Mouse (Mus musculus): ENCODE measurements around the gene Rps3.

The Rps3 gene

DNA sequence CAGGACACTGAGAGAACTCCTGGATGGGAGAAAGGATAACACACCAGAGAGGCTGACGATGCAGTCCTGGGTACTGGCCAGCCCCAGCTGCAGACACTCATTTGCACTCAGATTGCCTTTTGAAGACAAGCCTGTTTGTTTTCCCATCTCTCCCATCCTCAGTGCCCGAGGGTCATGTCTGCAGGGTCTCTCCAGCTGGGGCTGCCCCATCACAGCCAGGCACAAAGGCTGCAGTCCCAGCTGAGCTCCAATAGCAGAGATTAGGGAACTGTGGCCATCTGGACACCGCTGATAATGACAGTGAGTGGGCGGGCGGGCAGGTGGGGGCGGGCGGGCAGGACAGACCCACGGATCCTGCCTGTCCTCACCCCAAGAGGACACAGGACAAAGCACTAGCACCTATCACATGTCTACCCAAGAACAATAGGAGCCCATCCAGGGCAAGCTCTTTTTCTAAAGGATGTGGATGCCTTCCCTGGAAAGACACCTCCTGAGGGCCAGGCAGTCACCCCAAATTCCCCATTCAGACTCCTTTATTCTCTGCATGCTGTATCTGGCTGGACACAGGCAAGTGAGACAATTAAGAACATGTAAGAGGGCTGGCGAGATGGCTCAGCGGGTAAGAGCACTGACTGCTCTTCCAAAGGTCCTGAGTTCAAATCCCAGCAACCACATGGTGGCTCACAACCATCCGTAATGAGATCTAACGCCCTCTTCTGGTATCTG is 8.5 kb downstream of the Rps3 start:
- DNase-seq = peak; percentile 93

DNA sequence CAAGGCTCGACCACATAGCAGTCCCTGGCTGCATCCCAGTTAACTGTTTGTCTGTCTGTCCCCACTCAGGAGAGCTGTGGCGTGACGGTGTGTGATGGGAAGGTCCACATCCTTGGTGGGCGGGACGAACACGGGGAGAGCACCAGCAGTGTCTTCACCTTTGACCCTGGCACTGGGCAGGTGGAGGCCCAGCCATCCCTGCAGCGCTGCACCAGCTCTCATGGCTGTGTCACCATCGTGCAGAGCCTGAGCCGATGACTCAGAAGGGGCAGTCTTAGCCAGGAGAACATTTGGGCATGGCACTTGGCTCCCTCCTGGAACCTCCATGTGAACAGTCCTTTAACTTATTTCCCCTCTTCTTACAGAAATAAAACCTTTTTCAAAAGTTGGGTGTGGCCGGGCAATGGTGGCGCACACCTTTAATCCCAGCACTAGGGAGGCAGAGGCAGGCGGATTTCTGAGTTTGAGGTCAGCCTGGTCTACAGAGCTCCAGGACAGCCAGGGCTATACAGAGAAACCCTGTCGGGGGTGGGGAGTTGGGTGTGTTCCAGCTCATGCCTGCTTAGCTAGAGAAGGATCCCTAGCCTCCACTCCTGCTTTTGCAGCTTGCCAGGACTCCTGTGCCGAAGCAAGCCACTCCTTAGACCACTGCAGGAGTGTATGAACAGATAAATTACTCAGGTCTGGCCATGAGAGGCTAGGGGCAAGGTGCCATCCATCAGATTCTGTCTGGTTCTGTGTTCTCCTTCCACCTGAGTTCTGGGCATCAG is 9.7 kb downstream of the Rps3 start:
- peak; percentile 85 for DNase-seq

DNA sequence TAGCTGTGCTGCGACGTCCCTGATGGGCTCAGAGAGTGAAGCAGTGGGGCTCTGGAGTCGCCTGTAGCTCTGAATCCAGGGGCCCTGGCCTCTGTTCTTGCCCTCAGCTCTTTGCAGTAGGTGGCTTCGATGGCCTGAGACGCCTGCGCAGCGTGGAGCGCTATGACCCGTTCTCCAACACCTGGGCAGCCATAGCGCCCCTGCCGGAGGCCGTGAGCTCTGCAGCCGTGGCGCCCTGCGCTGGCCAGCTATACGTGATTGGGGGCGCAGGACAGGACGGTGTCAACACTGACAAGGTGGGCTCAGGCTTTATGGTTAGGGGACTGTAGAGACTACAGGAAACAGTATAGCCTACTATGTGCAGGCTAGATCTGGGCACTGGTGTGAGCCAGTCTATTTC is 12.0 kb downstream of the Rps3 start:
- peak; percentile 91 for DNase-seq

DNA sequence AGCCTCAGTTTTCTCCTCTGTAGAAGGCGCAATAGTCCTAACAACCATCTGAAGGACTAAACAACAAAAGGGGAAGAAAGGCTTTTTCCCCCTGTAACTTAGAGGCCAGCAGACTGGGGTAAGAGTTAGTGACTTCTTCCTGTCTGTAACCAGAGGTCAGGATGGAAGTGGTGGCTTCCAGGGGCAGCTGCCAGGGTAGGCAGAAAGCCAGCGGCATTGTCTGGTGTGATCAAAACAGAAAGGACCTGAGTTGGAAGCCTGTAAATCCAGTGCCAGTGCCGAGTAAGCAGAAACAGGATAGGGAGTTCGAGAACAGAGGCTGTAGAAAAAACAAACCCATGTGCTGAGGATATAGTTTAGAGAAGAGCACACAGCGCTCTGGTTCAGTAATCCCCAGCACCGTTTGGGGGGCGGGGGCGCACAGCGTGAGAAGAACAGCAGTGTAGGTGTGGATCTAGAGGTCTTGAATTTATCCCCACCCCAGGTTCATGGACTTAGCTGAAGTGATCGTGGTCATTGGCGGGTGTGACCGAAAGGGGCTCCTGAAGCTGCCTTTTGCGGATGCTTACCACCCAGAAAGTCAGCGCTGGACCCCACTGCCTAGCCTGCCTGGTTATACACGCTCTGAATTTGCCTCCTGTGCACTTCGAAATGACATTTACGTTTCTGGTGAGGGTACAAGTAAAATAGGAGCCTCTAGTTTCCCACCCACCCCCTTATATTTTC is 13.7 kb downstream of the Rps3 start:
- DNase-seq = peak; percentile 95

DNA sequence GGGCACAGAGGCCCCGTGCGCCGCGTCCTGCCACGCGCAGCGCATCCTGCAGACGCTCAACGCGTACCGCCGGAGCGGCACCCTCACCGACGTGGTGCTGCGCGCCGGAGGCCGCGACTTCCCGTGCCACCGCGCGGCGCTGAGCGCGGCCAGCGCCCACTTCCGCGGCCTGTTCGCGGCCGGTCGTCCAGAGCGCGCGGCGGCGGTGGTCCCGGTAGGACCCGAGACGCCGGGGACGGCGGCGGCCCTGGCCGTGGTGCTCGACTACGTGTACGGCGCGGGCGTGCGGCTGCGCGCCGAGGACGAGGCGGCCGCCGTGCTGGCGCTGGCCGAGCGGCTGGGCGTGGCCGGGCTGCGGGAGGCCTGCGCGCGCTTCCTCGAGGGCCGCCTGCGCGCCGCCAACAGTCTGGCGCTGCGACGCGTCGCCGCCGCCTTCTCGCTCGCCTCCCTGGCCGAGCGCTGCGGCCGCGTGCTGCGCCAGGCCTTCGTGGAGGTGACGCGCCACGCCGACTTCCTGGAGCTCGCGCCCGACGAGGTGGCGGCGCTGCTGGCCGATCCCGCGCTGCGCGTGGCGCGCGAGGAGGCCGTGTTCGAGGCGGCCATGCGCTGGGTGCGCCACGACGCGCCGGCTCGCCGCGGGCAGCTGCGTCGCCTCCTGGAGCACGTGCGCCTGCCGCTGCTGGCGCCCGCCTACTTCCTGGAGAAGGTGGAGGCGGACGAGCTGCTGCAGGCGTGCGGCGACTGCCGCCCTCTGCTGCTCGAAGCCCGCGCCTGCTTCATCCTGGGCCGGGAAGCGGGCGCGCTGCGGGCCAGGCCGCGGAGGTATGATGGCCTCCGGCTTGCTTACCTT is 15.0 kb downstream of the Rps3 start:
- peak; percentile 97 for DNase-seq

DNA sequence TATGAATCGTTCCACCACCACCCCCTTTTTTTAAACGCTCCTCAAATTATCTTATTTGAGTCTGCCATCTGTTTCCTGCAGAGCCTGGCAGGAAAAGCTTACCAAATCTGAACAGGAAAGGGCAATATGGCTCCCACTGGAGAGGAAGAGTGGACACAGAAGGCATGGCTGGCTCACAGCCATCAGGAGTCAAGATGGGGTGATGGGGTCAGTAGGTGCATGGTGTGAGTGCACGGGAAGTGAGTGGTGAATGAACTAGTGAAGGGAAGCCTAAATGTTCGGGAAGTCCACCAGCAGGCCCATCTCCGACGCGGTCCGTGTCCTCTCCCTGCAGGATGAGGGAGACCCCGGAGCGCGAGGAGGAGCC is 15.6 kb downstream of the Rps3 start:
- peak; percentile 96 for DNase-seq

DNA sequence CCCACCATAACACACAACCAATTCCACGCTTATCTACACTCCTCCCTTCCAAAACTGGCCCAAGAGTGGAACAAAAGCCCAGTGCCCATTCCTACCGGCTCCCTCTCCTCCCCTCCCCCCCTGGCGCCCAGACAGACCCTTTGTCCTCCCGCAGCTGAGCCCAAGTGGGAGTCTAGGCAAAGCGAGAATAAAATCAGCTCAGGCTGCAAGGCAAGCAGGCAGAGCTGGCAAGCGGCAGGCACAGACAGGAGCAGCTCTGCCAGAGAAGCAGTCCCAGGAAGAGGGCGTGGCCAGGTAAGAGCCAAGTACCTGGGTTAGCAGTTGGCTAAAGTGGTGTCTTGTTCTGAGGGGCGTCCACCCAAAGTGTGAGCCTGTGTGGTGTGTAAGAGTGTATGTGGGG is 17.7 kb downstream of the Rps3 start, which contains the start of gene Klhl35:
Gene Klhl35 (plus strand): TSS at position 194 of the 400 bp plus-strand sequence.
- DNase-seq = no peak

DNA sequence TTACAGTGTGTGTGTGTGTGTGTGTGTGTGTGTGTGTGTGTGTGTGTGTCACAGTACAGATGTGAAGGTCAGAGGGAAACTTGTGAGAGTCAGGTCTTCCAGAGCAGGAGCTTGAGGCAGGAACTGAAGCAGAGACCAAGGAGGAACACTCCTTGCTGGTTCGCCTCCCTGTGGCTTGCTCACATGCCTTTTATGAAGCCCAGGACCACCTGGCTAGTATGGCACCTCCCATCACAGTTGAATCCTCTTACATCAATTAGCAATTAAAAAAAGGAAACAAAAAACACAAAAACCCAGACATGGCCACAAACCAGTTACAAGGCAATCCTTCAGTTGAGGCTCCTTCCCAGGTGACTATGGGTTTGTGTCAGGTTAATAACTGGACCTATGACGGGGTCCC is 20.4 kb downstream of the Rps3 start:
- no peak for DNase-seq

DNA sequence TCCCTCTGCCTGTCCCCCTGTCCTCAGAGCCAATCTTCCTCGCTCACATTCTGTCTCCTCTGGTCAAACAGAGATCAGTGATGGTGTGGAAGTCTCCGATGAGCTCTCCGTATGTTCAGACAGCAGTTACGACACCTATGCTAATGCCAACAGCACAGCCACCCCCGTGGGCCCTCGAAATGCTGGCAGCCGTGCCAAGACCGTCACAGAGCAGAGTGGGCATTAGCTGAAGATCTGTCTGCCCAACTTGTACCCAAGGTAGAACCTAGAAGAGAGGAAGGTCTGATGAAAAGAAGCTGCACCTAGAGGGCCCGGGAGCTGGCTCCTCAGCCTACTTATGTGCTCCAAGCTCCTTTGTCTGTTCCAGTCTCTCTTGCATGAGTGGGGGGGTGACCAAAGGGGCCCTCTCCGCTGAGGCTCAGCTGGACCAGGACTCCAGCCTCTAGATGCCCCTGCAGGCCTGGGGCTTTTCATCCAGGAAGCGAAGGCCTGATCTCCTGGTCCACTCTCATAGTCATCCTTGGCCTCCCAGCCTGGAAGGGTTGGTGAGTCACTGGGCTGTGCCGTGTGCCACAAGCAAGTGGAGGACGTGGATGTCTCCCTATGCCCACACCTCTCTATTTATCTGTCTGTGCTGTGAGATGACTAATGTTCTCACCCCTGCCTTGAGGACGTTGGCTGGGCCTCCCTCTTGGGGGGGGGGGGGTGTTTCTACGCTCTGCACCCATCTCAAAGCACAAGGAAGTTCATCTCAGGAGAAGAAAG is 23.5 kb downstream of the Rps3 start:
- DNase-seq = no peak

DNA sequence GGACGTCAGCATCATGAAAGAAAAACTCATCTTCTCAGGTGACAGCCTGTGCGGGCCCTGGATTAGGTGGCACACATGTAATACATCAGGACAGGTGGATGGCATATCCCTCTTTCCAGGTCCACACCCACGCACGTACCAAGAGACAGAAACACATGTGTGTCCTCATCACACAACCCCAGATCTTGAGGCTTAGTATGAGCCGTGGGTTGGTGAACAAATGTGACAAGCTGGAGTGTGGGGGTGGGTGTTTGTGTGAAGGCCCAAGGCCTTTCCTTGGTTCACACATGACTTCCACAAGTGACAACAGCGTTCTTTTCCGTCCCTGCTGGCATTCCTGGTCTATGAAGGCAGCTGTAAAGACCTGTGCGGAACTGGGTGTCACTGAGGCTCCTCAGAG is 24.7 kb downstream of the Rps3 start:
- no peak for DNase-seq

DNA sequence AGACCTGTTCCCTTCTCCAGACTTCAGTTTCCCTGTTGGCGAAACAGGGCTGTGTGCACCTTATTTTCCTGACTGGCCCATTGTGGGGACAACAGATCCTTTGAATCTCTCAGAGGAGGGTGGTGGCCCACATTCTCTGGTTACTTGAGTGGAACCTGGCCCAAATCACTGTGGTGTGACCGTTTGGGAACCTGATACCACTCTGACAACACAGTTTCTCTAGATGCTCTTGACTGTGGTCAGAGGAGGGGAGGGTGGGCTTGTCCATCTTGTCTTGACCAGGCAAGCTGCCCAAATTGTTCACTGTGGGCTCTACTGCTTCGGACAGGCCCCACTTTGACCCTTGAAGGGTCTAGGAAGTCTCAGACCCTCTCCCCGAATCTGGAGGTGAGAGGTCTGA is 29.5 kb downstream of the Rps3 start:
- no peak for DNase-seq

DNA sequence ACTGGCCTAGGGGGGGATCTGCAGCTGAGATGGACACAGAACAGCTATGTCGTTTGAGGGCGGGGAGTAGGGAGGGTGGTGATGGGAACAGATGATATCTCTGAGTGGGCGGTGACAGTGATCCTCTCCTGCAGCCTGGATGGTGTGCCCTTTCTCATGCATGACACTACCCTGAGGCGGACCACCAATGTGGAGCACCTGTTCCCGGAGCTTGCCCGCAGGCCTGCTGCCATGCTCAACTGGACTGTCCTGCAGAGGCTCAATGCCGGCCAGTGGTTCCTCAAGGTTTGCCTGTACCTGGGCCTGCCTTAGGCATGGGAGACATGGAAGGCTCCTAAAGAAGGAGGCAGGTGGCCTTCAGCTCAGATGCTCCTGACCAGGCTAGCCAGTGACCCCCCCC is 30.7 kb downstream of the Rps3 start:
- DNase-seq = no peak

DNA sequence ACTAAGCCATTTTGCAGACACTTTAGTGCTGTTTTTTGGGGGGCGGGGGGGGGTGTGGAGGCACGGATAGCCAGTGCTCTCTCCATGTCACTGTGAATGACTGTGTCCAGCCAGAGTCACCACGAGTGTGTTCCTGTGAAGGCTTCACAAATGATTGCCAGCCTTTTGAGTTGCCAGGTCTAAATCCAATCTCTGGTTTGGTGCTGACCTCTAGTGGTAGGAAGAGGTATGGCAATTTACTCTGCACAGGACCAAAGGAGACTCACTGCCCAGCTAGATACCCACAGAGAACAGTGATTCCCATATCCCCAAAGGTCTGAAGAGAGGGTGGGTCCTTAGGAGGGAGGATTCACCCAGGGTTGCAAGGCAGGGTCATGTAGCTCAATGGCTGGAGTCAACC is 32.8 kb downstream of the Rps3 start:
- DNase-seq = no peak

DNA sequence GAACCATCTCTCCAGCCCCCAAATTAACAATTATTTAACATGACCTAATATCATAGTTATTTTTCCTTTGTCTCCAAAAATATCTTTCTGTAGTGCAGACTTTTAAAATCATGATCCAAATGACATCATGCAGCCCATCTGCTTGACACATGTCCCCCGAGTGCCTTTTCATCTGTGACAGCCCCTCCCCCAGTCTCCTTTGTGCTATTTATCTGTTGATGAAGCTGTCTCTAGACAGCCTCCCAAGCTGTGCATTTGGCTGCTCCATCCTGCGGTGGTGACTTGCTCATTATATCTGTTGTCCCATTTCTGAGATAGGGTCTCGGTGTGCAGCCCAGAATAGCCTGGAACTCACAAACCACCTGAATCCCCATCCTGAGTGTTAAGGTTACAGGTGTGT is 33.8 kb downstream of the Rps3 start:
- no peak for DNase-seq

DNA sequence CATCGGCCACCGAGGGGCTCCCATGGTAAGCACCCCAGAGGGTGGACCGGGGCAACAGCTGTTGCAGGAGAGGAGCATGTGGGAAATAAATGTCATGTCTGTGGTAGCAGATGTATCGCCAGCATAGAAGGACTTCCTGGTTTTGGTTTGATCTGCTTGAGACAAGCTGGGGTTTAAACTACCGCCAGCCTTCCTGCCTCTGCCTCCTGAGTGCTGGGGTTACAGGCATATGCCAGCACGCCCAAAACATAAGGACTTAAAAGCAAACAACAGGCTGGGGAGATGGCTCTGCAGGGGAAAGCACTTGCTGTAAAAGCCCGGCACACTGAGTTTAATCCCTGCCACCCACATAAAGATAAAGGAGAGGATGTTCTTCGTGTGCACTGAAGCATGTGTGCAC is 34.5 kb downstream of the Rps3 start:
- DNase-seq = no peak

DNA sequence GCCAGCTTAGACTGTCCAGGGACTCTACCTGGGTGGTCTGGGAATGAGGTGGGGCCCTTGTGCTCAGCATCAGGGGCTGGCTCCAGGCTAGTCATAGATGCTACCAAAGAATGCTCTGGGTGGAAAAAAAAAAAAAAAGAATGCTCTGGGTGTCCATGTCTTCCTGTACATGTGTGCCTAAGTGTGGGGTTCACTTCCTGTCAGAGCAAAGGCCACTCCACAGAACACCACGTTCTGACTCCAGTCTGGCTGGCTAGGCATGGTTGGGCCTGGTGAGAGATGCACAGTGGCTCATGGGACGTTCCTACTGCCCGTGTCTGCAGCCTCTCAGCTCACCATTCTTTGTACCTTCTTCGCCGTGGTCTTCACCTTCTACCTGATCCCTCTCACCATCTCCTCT is 34.9 kb downstream of the Rps3 start:
- DNase-seq = no peak

DNA sequence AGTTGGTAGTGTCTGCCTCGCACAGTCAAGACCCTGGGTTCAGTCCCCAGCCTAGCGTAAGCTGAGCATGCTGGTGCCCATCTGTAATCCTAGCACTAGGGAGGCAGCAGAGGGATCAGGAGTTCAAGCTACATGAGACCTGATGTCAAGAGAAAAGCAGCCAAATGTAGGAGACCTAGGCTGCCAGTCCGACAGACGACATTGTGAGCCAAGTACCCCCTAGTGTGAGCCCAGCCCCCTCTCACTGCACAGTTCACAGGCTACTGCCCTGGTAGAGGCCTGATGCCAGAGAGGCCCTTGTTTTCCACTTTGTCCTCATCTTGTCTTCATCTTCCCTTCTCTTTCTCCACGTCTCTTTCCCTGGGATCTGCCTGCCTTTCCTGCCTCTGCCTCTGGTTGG is 36.2 kb downstream of the Rps3 start:
- no peak for DNase-seq

DNA sequence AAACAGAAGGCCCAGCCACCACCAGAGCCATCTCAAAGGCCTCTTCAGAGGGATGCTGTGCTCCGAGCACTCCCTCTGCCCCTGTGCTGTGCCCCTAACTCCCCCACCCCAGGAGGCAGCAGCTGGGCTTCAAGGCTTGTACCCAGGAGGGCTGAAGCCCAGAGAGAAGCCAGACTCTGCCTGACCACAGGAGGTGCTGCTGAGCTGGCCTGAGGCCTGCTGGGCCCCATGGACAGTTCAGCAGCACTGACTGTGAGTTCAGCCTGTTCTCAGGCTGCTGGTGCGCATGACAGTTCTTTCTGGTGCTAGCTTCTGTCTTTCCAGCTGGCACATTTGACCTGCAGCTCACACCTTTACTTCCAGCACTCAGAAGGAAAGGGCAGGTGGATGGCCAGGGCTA is 37.7 kb downstream of the Rps3 start:
- no peak for DNase-seq

DNA sequence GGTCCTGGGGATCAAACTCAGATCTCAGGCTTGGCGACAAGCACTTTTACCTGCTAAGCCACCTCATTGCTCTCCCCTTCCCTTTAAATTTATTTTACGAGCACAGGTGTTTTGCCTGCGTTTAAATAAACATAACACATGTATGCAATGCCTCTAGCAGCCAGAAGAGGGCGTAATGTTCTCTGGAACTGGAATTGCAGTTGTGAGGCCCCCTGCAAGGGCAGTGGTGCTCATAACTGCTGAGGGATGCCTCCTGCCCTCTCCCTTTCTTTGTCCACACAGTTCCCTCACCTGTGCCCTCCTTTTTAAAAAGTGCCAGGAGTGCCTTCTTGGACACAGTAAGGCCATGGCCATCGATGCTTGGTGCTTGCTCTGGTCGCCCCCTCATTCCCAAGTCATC is 39.5 kb downstream of the Rps3 start:
- DNase-seq = no peak

DNA sequence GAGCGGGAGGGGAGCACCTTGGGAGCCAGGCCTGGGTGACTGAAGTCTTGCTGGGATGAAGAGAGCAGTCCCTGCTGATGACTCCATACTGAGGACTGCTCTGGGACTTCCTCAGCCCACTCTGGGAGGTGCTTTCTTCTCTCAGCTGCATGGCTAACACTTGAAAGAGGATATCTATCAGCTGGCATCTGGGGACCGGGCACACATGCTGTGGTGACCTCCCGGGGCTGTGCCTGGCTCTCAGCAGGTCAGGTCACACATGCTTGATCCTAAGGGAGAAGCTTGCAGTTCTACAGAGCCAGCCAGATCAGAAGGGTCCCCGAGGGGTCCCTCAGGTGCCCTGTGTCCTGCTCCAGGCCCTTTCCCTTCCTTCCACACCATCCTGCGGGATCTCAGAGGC is 40.4 kb downstream of the Rps3 start:
- no peak for DNase-seq

DNA sequence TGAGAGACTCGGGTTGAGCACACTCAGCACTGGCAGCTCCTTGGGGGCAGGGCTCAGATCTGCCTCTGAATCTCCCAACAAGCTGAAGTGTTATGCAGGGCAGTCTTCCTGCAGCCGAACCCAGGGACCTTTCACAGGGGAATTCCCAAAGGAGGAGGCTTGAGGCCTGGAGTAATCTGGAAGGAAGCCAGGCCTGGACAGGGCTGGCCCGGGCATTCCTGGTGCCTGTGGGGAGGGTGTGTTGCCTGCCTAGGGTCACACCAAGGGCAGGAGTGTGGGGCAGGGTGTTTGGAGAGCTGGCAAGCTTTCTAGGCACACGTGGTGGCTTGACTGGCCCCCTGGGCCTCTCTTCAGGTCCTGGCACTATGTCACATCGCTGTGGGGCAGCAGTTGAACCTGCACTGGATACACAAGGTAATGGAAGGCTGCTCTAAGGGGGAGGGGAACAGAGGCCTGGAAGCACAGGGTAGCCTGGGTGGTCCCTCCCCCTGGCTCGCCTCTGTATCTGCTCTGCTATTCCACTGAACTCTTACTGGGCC is 41.9 kb downstream of the Rps3 start:
- DNase-seq = peak; percentile 99

DNA sequence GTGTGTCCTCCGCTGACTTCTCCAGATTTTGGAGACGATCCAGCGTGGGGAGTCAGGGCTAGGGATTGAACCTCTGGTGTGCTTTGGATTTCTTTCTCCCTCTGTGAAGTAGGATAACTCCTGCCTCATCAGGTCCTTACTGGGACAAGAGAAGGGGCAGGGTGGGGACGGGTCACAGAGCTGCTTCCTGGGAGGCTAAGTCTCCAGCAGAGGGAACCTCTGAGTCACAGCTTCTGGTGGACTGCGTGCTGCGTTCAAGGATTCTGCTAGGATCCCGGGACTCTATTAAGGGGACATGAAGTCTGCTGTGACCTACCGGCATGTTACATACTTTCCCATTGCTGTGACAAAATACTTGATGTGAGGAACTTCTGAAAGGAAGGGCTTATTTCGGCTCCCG is 44.7 kb downstream of the Rps3 start:
- peak; percentile 88 for DNase-seq

Data from heart, adult 11 months (tissue).